Mouse (Mus musculus) thymus, adult 2 months (tissue): Measurements from ENCODE around the gene Dhx35.

Source experiments
- CTCF ChIP-seq: fragments of 200-500 bp; IDR thresholded peaks from 2 replicates; pipeline ENCODE4 v1.5.1; 2012; ENCODE audit warnings: mild to moderate bottlenecking, control low read depth, low read length, moderate library complexity, borderline replicate concordance; ENCODE audit not compliant: control insufficient read depth, poor library complexity, insufficient read depth; ENCODE audit errors: extremely low read depth
- POLR2A ChIP-seq: fragments of 200-500 bp; IDR thresholded peaks from 2 replicates; pipeline ENCODE4 v1.6.1; 2012; ENCODE audit warnings: mild to moderate bottlenecking, low read length, control low read depth, moderate library complexity; ENCODE audit not compliant: control insufficient read depth, poor library complexity, insufficient read depth; ENCODE audit errors: extremely low read depth

GRCm38 (mm10) chr2:158774886-158775285 lies 19.7 kb upstream of the Dhx35 start:
- TF ChIP-seq CTCF (no peak), POLR2A (no peak)
